Mouse (Mus musculus) kidney, postnatal 25 days (tissue): ENCODE measurements around the gene Lta.

ENCODE experiments used
- DNase-seq, 2 experiments: peaks; one replicate each; pipeline ENCODE4 v3.0.0; 2021; ENCODE audit warnings: mixed read lengths in 2 of 2

The Lta gene

DNA sequence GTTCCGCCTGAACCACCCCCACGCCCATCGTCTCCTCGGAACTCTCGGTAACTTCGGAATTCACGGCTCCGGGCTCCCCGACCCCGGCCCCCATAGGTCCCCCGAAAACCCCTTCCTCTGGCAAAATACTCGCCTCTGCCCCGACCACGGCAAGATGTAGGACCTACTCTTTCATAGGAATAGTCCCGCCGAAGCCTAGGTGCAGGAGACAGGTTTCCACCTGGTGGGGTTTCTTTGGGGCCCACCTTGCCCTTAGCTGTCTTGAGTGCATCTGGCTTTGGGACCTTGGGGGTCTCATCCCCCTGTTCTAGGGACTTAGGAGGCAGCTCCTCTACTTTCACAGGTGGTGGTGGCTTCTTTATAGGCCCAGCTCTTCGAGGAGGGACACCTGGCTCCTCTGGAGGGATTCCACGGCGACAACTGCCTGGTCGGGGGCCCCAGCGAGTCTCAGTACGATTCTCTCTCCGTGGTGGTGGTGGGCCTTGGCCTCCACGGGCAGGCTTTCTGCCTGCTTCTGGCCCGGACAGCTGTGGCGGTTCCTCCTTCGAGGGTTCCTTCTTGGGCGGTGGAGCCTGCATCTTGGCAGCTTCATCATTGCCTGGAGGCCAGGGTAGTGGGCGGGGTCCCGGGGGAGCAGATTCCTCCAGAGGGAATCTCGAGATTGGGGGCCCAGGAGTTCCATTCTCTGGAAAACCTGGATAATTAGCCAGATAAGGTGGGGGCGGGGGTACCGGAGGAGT, 48.5 kb downstream of the Lta start:
- no peak for DNase-seq

DNA sequence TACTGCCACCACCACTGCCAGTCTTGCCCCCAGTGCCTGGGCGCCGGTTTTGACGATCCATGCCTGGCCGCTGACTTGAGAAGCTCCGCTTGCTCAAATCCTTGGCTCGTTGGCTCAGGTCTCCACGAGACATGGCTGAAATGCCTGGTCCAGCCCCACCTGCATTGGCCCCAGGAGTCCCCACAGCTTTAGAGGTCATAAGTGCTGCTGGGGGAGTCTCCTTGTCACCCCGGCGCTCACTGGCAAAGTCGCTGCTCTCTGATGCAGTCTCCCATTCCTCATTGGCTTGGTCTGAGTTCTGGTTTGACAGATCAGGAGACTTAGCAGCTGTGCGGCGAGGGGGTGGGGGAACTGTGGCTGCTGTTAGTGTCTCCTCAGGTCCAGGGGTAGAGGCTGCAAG, 49.7 kb downstream of the Lta start:
- DNase-seq = no peak

DNA sequence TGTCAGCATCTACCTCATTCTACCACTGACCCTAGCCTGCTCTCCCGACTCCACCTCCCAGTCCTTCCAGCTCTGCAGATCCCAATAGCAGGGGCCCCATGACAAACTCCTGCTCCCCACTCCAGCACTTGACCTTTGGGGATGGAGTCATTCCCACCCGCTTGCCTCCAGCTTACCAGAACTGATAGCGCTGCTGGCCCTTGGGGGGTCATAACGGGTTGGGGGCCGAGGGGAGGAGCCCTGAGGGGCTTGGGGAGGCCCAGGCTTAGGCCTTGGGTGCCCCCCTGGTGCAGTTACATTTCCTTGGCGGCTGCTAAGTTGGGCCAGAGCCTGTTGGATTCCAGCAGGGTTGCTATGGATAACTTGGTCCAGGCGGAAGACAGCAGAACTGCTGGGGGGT, 50.5 kb downstream of the Lta start:
- no peak for DNase-seq

DNA sequence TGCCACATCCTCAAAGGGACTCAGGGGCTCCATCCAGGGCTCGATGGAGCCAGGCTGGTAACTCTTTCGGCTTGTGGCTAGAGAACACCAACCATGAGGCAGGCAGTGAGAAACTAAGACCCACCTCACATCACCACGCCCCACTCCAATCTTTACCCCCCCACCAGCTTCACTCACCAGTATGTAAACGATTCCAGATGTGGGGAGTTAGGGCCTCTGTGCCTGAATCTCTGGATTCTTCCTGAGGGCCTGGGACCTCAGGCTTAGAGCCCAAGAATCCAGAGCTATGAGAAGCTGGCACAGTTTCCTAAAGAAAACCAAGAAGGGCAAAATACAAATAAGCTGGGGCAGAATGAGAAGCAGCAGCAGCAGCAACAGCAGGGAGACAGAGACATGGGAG, 51.2 kb downstream of the Lta start:
- DNase-seq = no peak
